Mouse (Mus musculus) adrenal gland, postnatal 4 days (tissue): ENCODE data around the gene Aldh4a1. TPM values are rescaled to one million over a fixed set of nuclear protein-coding genes. Genes with fewer than 3 reads are reported as not detected.

Experiments used
- DNase-seq, 2 experiments: peaks; one replicate each; pipeline ENCODE4 v3.0.0; 2021 to 2022; ENCODE audit warnings: low spot score in 2 of 2, mixed read lengths in 2 of 2
- long read RNA-seq, 2 experiments: library from polyadenylated mRNA; stranded (forward); transcript quantifications; one replicate each; pipeline ENCODE4 v2.0.0; 2021
- total RNA-seq, 2 experiments: library from RNA; stranded (reverse); gene quantifications; 2 replicates each; pipeline ENCODE4 v1.2.3; 2021

Aldh4a1 gene
- 10 to 100 TPM; 41.8 to 43.4 TPM for total RNA-seq
- long read RNA-seq, experiment 1, transcript Aldh4a1-201 (15 exons, 3,382 nt), result major isoform, 31 of 49 reads
- long read RNA-seq, experiment 1, partial matches to known transcripts, result 17 of 49 reads
- long read RNA-seq, experiment 1, other reads (novel, unspliced or antisense), result 1 of 49 reads
- long read RNA-seq, experiment 2, transcript Aldh4a1-201 (15 exons, 3,382 nt), result major isoform, 58 of 84 reads
- long read RNA-seq, experiment 2, partial matches to known transcripts, result 22 of 84 reads
- long read RNA-seq, experiment 2, other reads (novel, unspliced or antisense), result 4 of 84 reads

DNA sequence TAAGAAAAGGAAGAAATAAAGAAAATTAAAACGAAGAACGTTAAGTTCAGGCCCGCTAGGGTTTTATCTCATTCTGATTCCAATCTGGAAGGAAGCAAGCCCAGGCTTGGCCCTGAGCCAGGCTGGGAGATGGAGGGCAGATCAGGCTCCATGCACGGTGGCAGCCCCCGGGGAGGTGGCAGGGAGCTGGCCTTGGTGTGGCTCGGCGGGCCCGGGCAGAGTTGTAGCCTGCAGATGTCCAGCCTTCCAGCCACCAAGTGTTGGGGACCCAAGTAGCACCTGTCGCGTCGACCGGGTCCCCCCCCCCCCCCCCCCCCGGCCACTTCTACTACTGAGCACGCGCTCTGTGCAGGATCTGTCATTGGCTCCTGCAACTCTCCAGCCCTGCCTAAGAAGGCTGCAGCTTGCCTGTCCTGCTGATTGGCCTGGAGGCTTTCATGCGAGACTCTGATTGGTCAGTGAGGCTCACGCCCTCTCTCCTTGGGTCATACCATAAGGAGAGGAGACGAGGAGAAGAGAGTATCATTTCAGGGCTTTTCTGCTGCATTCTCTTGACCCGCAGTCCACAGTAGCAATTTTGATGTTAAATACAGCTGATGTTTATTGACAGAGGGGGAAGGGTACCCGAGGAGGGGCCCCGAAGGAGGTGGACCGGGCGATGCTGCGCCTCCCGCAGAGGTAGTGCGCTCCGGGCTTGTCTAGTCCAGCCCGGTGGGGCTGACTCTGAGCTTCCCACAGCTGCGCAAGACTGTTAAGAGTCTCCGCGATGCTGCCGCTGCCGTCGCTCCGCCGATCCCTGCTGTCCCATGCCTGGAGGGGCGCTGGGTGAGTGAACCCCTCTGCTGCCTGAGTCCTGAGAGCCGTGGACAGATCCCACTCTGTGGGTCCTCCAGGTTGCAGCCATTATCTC, at the start of gene Aldh4a1:
Gene Aldh4a1, plus strand, starts transcription at position 494 of the 910 bp plus-strand sequence.
- DNase-seq, result peak; percentile 49 to 75

DNA sequence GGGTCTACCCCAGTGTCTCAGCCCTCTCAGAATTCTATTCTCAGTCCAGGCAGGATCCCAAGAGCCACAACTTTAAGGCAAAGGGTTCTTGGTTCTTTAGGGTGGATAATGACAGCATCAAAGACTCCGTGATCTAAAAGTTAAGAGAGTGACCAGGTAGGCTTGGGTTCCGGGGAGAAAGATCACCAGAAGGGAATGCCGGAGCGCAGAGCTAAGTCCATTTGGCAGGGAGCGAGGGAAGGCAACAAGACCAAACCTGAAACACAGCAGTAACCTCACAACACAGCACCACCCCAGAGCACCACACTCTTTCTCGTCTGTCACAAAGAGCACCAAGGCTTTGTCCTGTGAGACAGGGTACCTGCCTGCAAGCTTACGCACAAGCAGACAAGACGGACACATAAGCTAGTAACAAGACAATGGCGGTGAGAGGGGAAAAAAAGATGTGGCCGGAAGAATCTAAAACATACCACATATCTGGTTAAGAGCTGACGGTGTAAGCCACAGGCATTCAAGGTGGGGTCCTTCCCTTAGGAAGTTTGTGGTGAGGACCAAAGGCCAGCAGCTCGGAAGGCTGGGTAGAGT, 49.6 kb upstream of the Aldh4a1 start:
- DNase-seq, result no peak

DNA sequence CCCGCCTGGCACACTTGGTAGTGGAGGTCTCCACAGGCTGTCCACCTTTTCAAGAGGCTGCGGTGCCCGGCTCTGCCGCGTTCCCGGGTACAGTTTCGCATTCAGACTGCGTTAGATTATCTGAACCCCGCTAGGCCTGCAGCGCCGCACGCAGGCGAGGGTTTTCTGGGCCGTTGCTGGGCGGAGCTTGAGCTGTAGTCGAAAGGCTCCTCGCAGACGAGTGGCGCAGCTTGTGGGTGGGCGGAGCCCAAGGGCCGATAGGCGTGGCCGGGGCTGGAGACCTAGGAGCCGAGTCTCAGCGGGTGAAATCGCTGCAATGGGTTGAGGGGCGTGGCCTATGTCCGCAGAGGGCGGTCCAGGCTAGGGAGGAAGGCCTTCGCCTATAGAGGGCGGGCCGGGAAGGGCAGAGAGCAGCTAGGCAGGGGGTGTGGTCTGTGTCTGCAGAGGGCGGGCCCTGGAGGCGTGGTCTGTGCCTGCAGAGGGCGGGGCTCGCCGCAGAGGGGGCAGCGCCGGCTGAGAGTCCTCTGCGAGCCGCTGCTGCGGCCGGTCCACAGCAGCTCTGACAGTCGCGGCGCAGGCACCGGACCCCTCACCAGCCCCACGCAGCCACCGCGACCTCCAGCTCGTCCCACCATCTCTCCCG, 48.4 kb upstream of the Aldh4a1 start:
- peak; percentile 92 to 97 for DNase-seq

DNA sequence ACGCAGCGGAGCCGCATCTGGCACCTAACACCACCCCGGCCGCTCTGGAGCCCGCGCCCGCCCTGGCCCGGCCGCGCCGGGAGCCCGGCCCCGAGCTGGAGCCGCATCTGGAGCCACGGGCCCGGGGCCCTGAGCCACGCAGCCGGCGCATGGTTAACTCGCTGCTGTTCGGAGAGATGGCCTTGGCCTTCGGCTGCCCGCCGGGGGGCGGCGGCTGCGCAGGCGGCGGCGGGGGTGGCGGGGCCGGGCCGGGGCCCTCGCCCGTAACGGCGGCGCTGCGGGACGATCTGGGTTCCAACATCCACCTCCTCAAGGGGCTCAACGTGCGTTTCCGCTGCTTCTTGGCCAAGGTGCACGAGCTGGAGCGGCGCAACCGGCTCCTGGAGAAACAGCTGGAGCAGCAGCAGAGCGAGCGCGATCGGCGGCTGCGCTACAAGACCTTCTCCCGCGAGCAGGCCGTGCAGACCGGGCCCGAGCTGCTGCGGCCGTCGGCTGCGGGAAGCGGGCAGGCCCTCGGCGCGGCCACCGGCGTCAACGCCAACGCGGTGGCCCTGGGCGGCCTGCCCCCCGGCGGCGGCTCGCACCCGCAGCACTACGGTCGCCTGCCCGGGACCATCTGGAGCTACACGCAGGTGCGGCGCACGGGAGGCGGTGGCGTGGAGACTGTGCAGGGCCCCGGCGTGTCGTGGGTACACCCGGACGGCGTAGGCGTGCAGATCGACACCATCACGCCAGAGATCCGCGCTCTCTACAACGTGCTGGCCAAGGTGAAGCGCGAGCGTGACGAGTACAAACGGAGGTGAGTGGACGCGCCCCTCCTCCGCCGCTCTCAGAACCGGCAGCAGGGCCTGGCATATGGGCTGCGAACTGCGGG, 47.6 kb upstream of the Aldh4a1 start:
- DNase-seq, result peak in 1 of 2 experiments; percentile 46

DNA sequence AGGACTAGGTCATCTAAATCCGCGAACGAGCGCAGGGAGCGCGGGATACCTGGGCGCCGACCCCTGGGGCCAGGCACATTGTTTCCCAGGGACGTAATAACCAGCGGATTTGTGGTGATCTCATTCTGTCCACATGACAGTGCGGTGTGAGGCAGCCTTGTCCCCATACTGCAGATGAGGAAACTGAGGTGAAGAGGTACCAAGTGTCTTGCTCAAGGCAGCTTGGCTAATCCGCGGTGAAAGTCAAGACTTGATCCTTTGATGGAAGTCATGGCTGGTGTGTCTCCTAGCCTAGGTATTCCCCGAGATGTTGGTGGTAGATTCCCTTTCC, 47.0 kb upstream of the Aldh4a1 start:
- DNase-seq, result no peak

DNA sequence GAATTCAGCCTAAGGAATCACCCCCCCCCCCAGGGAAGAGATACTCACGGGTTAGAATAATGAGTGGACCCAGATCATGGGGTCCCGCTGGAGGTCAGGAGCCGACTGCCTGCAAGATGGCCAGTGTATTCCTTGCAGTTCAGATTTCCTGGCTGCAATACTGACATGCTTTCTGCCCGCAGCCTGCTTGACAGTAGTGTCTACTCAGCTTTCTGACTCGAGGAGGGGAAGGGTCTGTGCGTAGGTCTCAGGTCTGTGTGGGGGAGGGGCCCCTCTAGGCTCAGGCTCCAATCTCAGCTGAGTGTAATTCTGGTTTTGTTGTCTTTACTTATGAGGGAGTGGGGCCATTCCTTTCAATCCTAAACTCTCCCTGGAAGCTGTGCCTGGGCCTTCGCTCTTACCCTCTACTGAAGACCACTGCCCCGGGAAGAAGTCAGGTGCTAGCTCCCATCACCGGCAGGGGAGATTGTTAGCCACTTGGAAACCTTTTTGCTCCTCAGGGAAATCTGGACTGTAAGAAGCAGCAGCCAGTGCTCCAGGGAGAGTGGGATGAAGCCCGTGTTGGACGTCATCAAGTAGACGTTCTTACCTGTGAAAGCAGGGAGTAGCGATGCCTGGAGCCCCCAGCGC, 46.3 kb upstream of the Aldh4a1 start:
- no peak for DNase-seq

DNA sequence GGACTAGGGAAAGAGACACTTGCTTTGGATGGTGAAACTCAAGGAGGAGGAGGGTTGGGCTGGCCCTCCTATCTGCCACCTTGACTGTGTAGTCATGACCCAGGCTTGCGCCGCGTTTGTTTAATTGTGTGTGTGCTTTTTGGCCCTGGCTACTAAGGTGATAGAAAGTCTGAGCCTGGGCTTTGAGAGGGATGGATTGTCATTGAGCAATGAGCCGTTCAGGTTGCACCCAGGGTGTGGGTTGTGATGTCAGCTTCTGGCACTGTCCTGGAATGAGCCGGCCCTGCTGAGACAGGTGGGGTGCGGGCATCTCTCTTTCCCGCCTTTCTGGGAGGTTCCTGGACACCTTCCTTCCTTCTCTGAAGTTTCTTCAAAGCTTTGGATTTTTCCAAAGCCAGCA, 45.7 kb upstream of the Aldh4a1 start:
- DNase-seq, result no peak

DNA sequence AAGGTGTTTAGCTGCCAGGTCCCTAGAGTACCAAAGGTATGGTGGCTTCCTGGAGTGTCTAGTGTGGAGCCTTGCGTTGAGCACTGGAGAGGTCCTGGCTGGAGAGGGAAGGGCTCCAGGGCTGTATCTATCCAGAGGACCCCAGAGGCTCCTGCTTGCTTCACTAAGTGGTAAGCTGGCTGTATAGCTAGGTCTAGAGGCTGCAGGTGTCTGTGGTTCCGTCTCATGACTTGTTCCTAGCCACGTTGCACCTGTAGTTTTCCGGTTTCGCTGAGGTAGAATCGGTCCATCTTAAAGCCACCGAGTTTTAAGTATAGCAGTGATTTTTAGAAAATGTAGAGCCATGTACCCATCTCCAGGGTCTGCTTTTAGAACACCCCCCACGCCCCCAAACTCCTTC, 44.3 kb upstream of the Aldh4a1 start:
- DNase-seq, result no peak

DNA sequence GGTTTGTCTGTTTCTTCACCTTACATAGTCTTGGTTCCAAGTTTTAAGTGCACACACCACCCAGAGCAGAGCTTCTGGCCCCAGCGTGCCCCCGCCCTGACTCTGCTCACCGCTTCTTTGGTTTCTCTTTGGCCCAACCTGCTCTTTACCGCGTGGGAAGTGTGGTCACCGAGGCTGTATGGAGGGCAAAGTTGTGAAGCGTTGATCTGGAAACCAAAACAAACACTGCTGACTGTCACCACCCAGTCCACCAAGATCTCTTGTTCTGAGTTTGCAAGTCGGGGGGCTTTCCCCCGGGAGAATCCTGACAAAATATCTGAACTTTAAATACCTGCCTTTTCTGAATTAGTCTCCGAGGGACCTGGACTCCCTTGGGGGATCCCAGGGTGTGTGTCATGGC, 43.7 kb upstream of the Aldh4a1 start:
- no peak for DNase-seq

DNA sequence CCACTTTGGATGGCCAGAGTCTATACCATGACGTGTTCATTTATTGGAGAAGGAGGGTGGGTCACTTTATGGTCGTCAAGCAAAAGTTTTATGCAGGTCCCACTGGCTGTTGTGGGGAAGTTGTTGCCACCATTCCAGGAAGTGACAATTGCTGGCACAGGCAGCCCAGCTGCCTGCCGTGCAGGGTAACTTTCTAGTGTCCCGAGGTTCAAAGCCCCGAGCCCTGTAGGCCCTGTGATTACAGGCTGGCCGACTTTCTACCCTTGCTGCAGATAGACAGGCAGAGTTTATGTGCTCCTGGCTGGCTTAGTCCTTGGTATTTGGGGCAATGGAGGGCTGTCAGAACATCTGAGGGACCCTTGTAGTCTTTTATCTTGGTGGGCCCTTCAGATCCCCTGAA, 43.2 kb upstream of the Aldh4a1 start:
- no peak for DNase-seq

DNA sequence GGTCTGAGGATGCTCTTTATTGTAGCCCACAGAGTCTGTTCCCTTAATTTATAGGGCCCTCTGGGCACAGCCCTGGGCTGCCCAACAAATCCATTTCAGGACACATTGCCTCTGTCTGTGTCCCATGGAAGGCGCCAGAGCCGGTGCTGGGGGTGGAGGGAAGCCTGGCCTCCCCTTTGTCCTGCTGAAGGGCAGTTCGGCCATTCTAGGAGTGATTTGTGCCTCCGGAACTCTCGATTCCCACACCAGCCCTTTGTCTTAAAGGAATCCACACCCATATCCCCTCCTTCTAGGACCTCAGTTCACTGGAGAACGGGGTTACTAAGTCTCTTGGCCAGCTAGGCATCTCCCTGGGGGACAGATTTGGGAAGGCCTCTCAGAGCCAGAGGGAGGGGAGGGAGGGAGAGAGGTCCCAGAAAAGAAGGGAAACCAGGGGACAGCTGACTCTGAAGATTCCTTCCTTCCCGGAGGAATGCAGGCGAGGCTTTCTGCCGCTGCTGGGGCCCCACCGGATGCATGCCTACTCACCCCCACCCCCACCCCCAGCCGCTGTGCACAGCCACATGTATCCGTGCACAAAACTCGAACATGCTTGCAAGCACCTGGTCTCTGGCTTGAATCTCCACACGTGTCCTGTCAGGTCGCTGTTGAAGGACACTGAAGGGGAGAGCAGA, 41.9 kb upstream of the Aldh4a1 start:
- peak in 1 of 2 experiments; percentile 3 for DNase-seq

DNA sequence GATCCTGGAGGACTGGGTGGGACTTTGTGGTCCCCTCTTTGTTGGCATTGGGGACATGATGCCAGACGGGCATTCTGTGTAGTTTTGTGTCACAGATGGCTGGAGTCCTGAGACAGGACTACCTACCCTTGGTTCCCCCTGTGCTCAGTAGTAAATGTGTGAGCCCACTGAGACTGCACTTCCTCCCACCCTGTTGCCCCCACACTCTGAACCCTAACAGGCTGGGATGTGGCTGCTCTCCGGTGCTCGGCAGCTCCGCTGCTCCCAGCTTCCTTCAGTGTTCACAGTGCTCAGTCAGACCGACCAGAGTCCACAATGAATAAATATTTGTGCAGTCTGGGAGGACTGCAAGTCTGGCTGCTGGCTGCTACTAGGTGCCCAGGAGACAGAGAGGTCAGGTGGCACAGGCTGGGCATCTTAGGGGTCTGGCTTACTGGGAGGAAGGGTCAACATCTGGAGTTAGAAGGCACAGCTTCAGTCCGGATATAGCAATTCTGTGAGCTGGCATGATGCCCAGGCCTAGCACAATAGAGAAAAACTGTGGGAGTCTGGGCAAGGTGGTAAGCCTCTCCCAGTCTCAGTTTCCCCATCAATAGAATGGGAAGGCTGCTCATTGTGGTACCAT, 41.1 kb upstream of the Aldh4a1 start:
- peak in 1 of 2 experiments; percentile 2 for DNase-seq

DNA sequence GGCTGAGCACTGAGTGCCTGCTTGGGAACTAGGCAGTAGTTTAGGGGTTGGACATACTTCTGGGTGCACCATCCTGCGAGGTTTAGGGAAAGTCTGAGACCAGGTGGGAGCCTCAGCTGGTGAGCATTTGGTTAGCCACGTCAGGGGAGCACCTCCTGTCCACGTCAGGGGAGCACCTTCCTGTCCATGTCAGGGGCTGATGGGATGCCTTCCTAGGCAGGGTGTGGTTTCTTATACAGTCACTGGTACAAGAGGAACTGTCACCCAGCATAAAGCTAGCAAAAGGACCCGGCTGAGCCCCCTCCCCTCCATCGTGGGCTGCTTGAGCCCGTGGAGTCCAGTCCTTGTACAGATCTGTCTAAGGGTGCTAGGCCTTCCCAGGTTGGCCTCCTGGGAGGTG, 40.3 kb upstream of the Aldh4a1 start:
- DNase-seq, result no peak

DNA sequence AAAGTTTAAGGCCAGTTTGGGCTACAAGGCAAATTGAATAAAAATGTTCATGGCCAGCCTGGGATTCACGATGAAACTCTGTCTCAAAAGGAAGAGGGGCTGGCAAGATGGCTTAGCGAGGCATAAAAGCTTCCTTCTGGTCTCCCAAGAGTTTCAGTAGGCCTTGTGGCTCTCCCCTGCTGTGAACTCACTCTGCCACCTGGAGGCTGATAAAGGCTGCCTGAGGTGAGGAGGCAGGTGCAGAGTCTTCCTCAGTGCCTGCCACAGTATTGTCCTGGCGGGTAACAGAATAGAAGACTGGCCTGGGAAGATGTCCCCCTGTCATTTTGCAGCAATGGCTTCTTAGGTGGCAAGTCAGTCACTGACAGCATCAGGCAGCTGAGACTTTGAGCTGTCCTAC, 39.8 kb upstream of the Aldh4a1 start:
- no peak for DNase-seq

DNA sequence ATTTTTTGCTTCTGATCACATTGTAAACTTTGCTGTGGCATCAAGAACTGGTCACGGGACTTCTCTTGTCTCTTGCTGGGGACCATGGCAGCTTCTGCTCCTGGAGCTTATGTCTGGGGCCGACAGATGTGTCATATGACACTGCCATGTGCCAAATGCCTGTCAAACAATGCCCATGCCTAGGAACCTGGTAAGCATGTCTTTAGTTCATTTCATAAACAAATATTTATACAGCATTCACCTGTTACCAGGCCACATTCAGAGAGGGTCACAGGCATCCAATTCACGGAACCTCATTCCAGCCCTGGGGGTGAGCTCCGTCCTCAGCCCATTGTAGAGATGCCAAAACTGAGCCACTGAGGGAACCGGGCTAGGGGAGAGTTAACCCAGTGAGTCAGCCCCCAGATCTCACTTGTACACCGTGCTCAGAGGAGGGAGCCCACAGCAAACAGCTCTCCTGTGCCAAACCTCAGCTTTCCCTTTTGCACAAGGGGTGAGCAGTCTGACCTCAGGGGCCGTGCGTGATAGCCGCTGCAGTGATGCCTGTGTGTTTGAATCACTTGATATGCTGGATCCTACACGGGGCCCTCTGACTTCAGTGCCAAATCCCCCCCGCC, 38.9 kb upstream of the Aldh4a1 start:
- no peak for DNase-seq

DNA sequence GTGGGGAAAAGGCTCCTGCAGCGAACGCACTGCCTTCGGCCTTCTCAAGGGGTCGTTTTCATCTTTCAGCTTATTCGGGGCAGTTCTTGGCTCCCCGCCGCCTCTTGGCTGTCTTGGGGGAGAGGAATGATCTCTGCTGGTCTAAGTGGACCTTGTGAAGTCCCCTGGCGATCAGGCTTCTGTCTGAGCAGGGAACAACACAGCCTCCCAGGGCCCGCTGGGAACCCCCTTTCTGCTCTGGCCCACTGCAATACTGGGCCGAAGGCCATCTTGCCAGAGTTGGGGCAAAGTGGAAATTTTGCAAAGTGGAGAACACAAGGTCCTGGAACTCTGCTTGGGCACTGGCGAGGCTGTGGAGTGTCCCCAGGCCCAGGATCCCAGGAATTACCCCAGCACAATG, 38.0 kb upstream of the Aldh4a1 start:
- DNase-seq, result no peak

DNA sequence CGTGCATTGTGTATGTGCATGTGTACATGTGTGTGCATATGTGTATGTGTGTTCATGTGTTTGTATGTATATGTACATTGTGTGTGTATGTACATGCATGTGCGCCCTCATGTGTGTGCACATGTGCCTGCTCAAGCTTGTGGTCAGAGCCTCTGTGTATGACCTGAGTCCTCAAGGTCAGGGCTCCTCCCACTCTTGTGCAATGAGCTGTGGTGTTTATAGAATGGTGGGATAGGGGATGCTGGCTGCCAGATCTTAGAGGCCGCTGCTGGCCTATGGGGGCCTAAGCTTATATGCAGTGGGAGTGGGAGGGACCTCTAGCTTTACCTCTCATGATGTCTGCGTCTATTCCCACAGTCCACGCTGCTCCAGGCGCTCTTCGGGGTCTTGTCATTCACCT, 37.0 kb upstream of the Aldh4a1 start:
- no peak for DNase-seq

DNA sequence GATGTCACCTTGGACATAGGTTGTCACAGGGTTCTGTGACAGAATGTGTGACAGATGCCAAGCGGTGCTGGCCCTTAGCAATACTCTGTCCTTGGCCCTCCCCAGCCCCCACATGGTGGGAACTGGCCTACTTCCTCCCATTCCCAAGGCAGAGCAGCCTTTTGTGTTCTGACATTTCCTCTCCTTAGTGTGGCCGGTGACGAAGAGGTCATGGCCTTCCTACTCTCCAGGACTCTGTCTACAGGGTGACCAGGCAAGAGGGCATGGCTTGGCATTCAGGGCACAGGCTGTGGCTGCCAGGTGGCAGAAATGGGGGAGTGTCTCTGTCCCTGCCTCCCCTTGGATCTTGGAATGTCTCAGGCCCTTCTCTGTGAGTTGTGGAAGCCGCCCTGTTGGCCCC, 35.3 kb upstream of the Aldh4a1 start:
- DNase-seq, result no peak

DNA sequence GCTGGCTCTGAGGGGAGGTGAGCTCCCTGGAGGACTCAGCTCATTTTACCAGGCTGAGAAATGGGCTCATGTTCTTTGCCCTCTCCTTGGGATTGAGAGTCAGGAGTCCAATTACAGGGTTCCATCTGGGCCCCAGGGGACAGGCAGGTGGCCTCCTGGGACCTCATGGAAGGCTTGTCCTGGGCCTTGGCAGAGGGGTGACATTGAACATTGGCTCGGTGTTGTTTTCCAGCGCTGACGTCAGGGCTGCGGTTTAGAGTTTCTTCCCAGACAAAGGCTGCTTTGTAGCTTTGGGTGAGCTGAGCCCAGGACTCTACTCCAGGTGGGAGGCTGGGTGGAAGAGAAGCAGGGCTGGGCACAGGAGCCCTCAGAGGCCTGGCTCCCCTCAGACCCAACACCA, 34.9 kb upstream of the Aldh4a1 start:
- no peak for DNase-seq
